Mouse (Mus musculus) CH12.LX (cell line): ENCODE data around the gene Psmc1.

Experiments used
- CTCF ChIP-seq, 2 experiments: IDR thresholded peaks in 1 of 2; conservative IDR thresholded peaks in 1 of 2; 2 replicates each; pipeline ENCODE4 v1.5.1; 2011 to 2012; ENCODE audit warnings: low read depth in 2 of 2, low read length in 2 of 2, improper control_type of control experiment in 1 of 2, inconsistent platforms in 1 of 2, mild to moderate bottlenecking in 1 of 2, moderate library complexity in 1 of 2
- E2F4 ChIP-seq: IDR thresholded peaks from 2 replicates; pipeline ENCODE4 v1.6.1; 2011; ENCODE audit warnings: low read depth, low read length, improper control_type of control experiment; ENCODE audit not compliant: insufficient replicate concordance
- ETS1 ChIP-seq: conservative IDR thresholded peaks from 2 replicates; pipeline ENCODE4 v1.6.1; 2012; ENCODE audit warnings: low read depth, mild to moderate bottlenecking, inconsistent platforms, low read length, improper control_type of control experiment, moderate library complexity
- MAFK ChIP-seq: IDR thresholded peaks from 2 replicates; pipeline ENCODE4 v1.6.1; 2011; ENCODE audit warnings: low read length, improper control_type of control experiment; ENCODE audit not compliant: insufficient replicate concordance
- TBP ChIP-seq: conservative IDR thresholded peaks from 2 replicates; pipeline ENCODE4 v1.6.1; 2011; ENCODE audit warnings: low read depth, low read length, improper control_type of control experiment
- TCF12 ChIP-seq: IDR thresholded peaks from 2 replicates; pipeline ENCODE4 v1.6.1; 2014; ENCODE audit warnings: low read depth, mild to moderate bottlenecking, inconsistent platforms, low read length, improper control_type of control experiment
- ZNF384 ChIP-seq: IDR thresholded peaks from 2 replicates; pipeline ENCODE4 v1.6.1; 2012; ENCODE audit warnings: low read depth, low read length, improper control_type of control experiment, inconsistent platforms

GRCm38 (mm10) chr12:100061826-100062225 is 48.1 kb upstream of the Psmc1 start:
- TF ChIP-seq CTCF (conservative IDR thresholded peaks at IDR 0.05 in 1 of 2, IDR thresholded peaks at IDR 0.05 in 1 of 2; ENCODE audit: low read depth in 2 of 2, low read length in 2 of 2) = no peak
- TF ChIP-seq TCF12 = no peak
- TF ChIP-seq E2F4 = no peak
- no peak for TF ChIP-seq ZNF384
- no peak for TF ChIP-seq TBP
- no peak for TF ChIP-seq ETS1
- TF ChIP-seq MAFK = no peak
